17 mouse cellular contexts compared by ENCODE assay signal in the genomic region with DNA sequence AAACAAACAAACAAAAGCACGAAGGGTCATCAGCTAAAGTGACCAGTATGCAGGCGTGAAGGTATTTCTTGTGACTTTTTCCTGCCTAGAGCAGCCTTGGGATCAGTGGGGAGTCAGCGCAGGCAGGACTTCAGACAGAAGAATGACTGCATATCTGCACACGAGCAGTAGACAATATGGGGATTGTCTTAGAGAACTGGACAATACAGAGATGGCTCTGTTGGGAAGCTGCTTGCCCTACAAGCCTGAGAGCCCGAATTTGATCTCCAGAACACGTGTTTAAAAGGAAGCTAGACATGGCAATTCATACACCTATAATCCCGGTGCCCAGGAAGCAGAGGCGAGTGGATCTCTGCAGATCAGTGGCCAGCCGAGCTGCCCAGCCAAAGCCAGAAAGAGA.
"Had no signal": no experiment of that assay in that cellular context is flagged by ENCODE, and none has a peak within 500 bp of the region (broad histone marks: within the 10 kb centered on the region; RNA-seq: fewer than 3 reads in every experiment).

No protein-coding gene starts in this region.

- H3K4me1 ChIP-seq: kidney, embryonic 15.5 days; liver, embryonic 13.5 days; lung, embryonic 15.5 days; megakaryocyte, embryonic 14.5 days; midbrain, embryonic 12.5 days had no signal

- H3K4me3 ChIP-seq: kidney, embryonic 15.5 days; liver, embryonic 13.5 days; lung, embryonic 15.5 days; megakaryocyte, embryonic 14.5 days; midbrain, embryonic 12.5 days had no signal

- H3K36me3 ChIP-seq: kidney, embryonic 15.5 days; liver, embryonic 13.5 days; lung, embryonic 15.5 days; midbrain, embryonic 12.5 days had no signal

- DNase-seq: kidney, adult 2 months; kidney, postnatal 25 days; layer of hippocampus, adult 9-11 months; layer of hippocampus, postnatal 36 days; liver; liver, embryonic 13.5 days; liver, postnatal 0 days; lung, postnatal 14 days; right cerebral cortex, postnatal 4 days; spleen, adult 18-20 months; thymus, postnatal 4 days had no signal

- H3K9me3 ChIP-seq: kidney, embryonic 15.5 days; liver, embryonic 13.5 days; lung, embryonic 15.5 days; midbrain, embryonic 12.5 days had no signal

- ATAC-seq: intestine, embryonic 16.5 days; liver, postnatal 0 days had no signal

- H3K9ac ChIP-seq: kidney, embryonic 15.5 days; liver, embryonic 13.5 days; liver, postnatal 0 days; lung, embryonic 15.5 days; midbrain, embryonic 12.5 days had no signal

- H3K27ac ChIP-seq: kidney, embryonic 15.5 days; liver, embryonic 13.5 days; lung, embryonic 15.5 days; macrophage; midbrain, embryonic 12.5 days had no signal

- H3K27me3 ChIP-seq: kidney, embryonic 15.5 days; liver, embryonic 13.5 days; lung, embryonic 15.5 days; megakaryocyte, embryonic 14.5 days; midbrain, embryonic 12.5 days had no signal

- H3K4me2 ChIP-seq: kidney, embryonic 15.5 days; liver, embryonic 13.5 days; lung, embryonic 15.5 days; midbrain, embryonic 12.5 days had no signal
